Mouse (Mus musculus): ENCODE data around the gene Defb21.

GRCm38 (mm10) chr2:152542897-152543296, 29.6 kb upstream of the Defb21 start:
- no peak for TF ChIP-seq EP300 (IDR thresholded peaks at IDR 0.05; ENCODE audit: low read depth in 1 of 2, low read length in 2 of 2)
- TF ChIP-seq POLR2A (IDR thresholded peaks at IDR 0.05; ENCODE audit: control insufficient read depth in 1 of 2, insufficient read depth in 1 of 2, low read depth in 1 of 2, low read length in 2 of 2, poor library complexity in 1 of 2), result no peak
- no peak for TF ChIP-seq UBTF (IDR thresholded peaks at IDR 0.05; ENCODE audit: borderline replicate concordance, insufficient read depth, low read depth, low read length)
- TF ChIP-seq HCFC1 (IDR thresholded peaks at IDR 0.05; ENCODE audit: low read depth, low read length), result no peak
- TF ChIP-seq E2F4 (IDR thresholded peaks at IDR 0.05; ENCODE audit: borderline replicate concordance, low read depth, low read length), result no peak
- TF ChIP-seq CTCF (IDR thresholded peaks at IDR 0.05 in 2 of 3, conservative IDR thresholded peaks at IDR 0.05 in 1 of 3; ENCODE audit: control insufficient read depth in 1 of 3, insufficient read depth in 1 of 3, low read depth in 2 of 3, low read length in 3 of 3, poor library complexity in 1 of 3, severe bottlenecking in 1 of 3), result peak; percentile 25 to 34 (median 33); a peak in 5 of 6 replicates
- TF ChIP-seq ZC3H11A (IDR thresholded peaks at IDR 0.05; ENCODE audit: low read depth, low read length), result no peak
- TF ChIP-seq MXI1 (IDR thresholded peaks at IDR 0.05; ENCODE audit: low read depth, low read length), result no peak
- TF ChIP-seq CHD2 (IDR thresholded peaks at IDR 0.05; ENCODE audit: low read length), result no peak
- no peak for TF ChIP-seq NELFE (IDR thresholded peaks at IDR 0.05; ENCODE audit: low read depth, low read length)
- no peak for TF ChIP-seq MAX (IDR thresholded peaks at IDR 0.05; ENCODE audit: low read length)

Measured in MEL (cell line).